14 mouse cellular contexts compared by ENCODE assay signal in the genomic region with DNA sequence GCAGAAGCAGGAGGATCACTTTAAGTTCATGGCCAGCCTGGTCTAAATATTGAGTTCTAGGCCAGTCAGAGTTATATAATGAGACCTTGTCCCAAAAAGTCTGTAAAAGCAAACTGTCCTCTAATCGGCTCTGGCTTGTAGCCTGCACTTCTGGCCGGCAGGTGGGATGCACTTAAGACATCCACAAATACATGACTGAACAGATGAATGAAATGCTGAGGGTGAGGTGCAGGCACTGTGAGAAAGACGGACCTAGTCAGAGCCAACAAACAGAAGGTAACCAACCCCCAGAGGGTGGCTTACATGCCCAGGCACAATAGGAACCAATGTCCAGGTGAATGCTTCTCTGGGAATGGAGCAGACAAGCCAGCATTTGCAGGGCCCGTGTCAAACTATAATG. TPM values are rescaled to one million over a fixed set of nuclear protein-coding genes. Genes with fewer than 3 reads are reported as not detected.
A peak's percentile ranks its signal among the peaks of the same experiment; 100 is the strongest.
DNase-seq lines count a peak whose midpoint lies in the region; TF ChIP-seq lines count a peak whose summit lies in the region.
"Had no signal": no experiment of that assay in that cellular context is flagged by ENCODE, and none has a peak within 500 bp of the region (broad histone marks: within the 10 kb centered on the region; RNA-seq: fewer than 3 reads in every experiment).

No protein-coding gene starts in this region.

- no peaks in the 10 kb centered on the region for H3K9me3 ChIP-seq in heart, embryonic 10.5 days
- H3K9me3 ChIP-seq: embryonic facial prominence, embryonic 10.5 days; forebrain, embryonic 10.5 days had no signal

- 76% methylated on average over 4 of the region's 4 CpGs for WGBS in heart, embryonic 10.5 days

- H3K27ac ChIP-seq in heart, embryonic 10.5 days: peak overlapping the region; percentile 7; the same call in 1 of the 2 replicates
- peak overlapping the region; percentile 77 for H3K27ac ChIP-seq in left cerebral cortex, adult 2 months
- peak overlapping the region; percentile 74 for H3K27ac ChIP-seq in brown adipose tissue, adult 24 weeks (replicated peaks; ENCODE audit: low read depth, low read length)
- H3K27ac ChIP-seq: embryonic facial prominence, embryonic 10.5 days; forebrain, embryonic 10.5 days had no signal

- peaks cover 14% of the 10 kb centered on the region for H3K36me3 ChIP-seq in heart, embryonic 10.5 days
- no peaks in the 10 kb centered on the region for H3K36me3 ChIP-seq in myocyte (ENCODE audit: control insufficient read depth, insufficient read depth)

- peak overlapping the region; percentile 30 for H3K4me2 ChIP-seq in myocyte (ENCODE audit: low read depth)

- no peak for TF ChIP-seq CTCF in left cerebral cortex, adult 2 months (IDR thresholded peaks at IDR 0.05)

- no peak overlapping the region for H3ac ChIP-seq in myocyte (ENCODE audit: control insufficient read depth, insufficient read length)

- H3K27me3 ChIP-seq in heart, embryonic 10.5 days (ENCODE audit: insufficient read depth, poor library complexity, severe bottlenecking): no peaks in the 10 kb centered on the region
- H3K27me3 ChIP-seq in myocyte (ENCODE audit: control insufficient read depth, insufficient read depth, insufficient read length): no peaks in the 10 kb centered on the region
- H3K27me3 ChIP-seq: CH12.LX had no signal

- no peak for DNase-seq in heart, embryonic 10.5 days (ENCODE audit: low spot score)
- no peak for DNase-seq in heart, postnatal 14 days
- DNase-seq in left cerebral cortex, adult 2 months (ENCODE audit: extremely low spot score in 1 of 2, low spot score in 2 of 2): no peak
- DNase-seq in left cerebral cortex, adult 8-10 months (ENCODE audit: low spot score in 2 of 2): no peak
- DNase-seq in neural tube, embryonic 10.5 days (ENCODE audit: extremely low spot score, low spot score): no peak
- DNase-seq: kidney, adult 8-10 months; layer of hippocampus, postnatal 36 days; right cerebral cortex, postnatal 4 days had no signal

- intact Hi-C loops in heart, postnatal 14 days (cut with DNase I): no loop called here
- intact Hi-C loops in left cerebral cortex, adult 2 months (cut with DNase I): no loop called here

- no peak overlapping the region for H3K4me3 ChIP-seq in heart, embryonic 10.5 days
- no peak overlapping the region for H3K4me3 ChIP-seq in left cerebral cortex, adult 2 months
- no peak overlapping the region for H3K4me3 ChIP-seq in brown adipose tissue, adult 24 weeks (ENCODE audit: insufficient read depth, low read depth, low read length)
- H3K4me3 ChIP-seq in myocyte: no peak overlapping the region
- H3K4me3 ChIP-seq: embryonic facial prominence, embryonic 10.5 days; forebrain, embryonic 10.5 days had no signal

- peaks cover 43% of the 10 kb centered on the region for H3K4me1 ChIP-seq in heart, embryonic 10.5 days
- H3K4me1 ChIP-seq in brown adipose tissue, adult 24 weeks (ENCODE audit: control insufficient read depth, insufficient read depth, insufficient read length, low read length): peaks cover 23% of the 10 kb centered on the region

- H3K79me2 ChIP-seq in myocyte (ENCODE audit: control insufficient read depth, insufficient read depth): peaks cover 77% of the 10 kb centered on the region

- TF ChIP-seq POLR2A in myocyte (IDR thresholded peaks at IDR 0.05; ENCODE audit: insufficient read length, low read depth): no peak

TF ChIP-seq in myocyte, 11 proteins besides CTCF, POLR2A, EP300 and RAD21:
- TF ChIP-seq CEBPB (IDR thresholded peaks at IDR 0.05; ENCODE audit: insufficient read depth, poor library complexity, severe bottlenecking) (no peak), TCF3 (IDR thresholded peaks at IDR 0.05; ENCODE audit: insufficient read length, low read depth) (no peak), MYOG (IDR thresholded peaks at IDR 0.05; ENCODE audit: control insufficient read depth in 1 of 3, insufficient read depth in 1 of 3, insufficient read length in 2 of 3, low read depth in 2 of 3) (no peak), E2F4 (IDR thresholded peaks at IDR 0.05; ENCODE audit: insufficient read depth) (no peak), SRF (IDR thresholded peaks at IDR 0.05; ENCODE audit: control insufficient read depth, insufficient read length, low read depth) (no peak)

RNA-seq across cellular contexts. Expression of a gene that starts 5.2 kb away (rescaled TPM):
- 22.2 and 24.4 TPM in 2 replicates for polyA plus RNA-seq in heart, embryonic 10.5 days (2016; fragmentation: Nextera tagmentation; extraction: Ambion mirVana)
- 10 to 100 TPM; 14.4 to 20.0 TPM for total RNA-seq in heart, postnatal 14 days (2021)
- 10 to 100 TPM; 46.4 to 47.2 TPM for total RNA-seq in left cerebral cortex, adult 2 months (2021)
- total RNA-seq in left cerebral cortex, adult 8-10 months (2022): 10 to 100 TPM; 39.7 to 46.1 (median 45.1) TPM
- polyA plus RNA-seq in brown adipose tissue, adult 24 weeks (2012; ENCODE audit: insufficient read depth, insufficient read length, missing spikeins): 6.3 and 7.0 TPM in 2 replicates
- polyA plus RNA-seq in myocyte (2012; fragmentation: generic; extraction: Trizol): 18.3 TPM

RNA-seq across cellular contexts. Expression of a gene that starts 30.4 kb away (rescaled TPM):
- 71.8 and 90.0 TPM in 2 replicates for polyA plus RNA-seq in heart, embryonic 10.5 days (2016; fragmentation: Nextera tagmentation; extraction: Ambion mirVana)
- 10 to 100 TPM; 60.6 to 62.7 TPM for total RNA-seq in heart, postnatal 14 days (2021)
- 100 to 1,000 TPM in 1 of 2 experiments, 10 to 100 TPM in 1; 96.5 to 118 TPM for total RNA-seq in left cerebral cortex, adult 2 months (2021)
- 100 to 1,000 TPM; 104 to 113 (median 104) TPM for total RNA-seq in left cerebral cortex, adult 8-10 months (2022)
- polyA plus RNA-seq in brown adipose tissue, adult 24 weeks (2012; ENCODE audit: insufficient read depth, insufficient read length, missing spikeins): 65.6 and 109 TPM in 2 replicates
- 46.3 TPM for polyA plus RNA-seq in myocyte (2012; fragmentation: generic; extraction: Trizol)

RNA-seq across cellular contexts. Expression of a gene that starts 30.5 kb away (rescaled TPM):
- 0.15 and 0.85 TPM in 2 replicates for polyA plus RNA-seq in heart, embryonic 10.5 days (2016; fragmentation: Nextera tagmentation; extraction: Ambion mirVana)
- total RNA-seq in heart, postnatal 14 days (2021): under 1 TPM in 1 of 2 experiments, not detected in 1; 0.17 TPM
- total RNA-seq in left cerebral cortex, adult 2 months (2021): under 1 TPM; 0.20 to 0.87 TPM
- total RNA-seq in left cerebral cortex, adult 8-10 months (2022): under 1 TPM; 0.41 to 0.74 (median 0.48) TPM
- polyA plus RNA-seq in brown adipose tissue, adult 24 weeks (2012; ENCODE audit: insufficient read depth, insufficient read length, missing spikeins): not detected in 2 replicates
- polyA plus RNA-seq in myocyte (2012; fragmentation: generic; extraction: Trizol): 0.17 TPM
- total RNA-seq: CH12.LX; monocyte, adult 5-6 weeks had no signal

RNA-seq across cellular contexts. Expression of a gene that starts 33.6 kb away (rescaled TPM):
- 0.96 and 3.8 TPM in 2 replicates for polyA plus RNA-seq in heart, embryonic 10.5 days (2016; fragmentation: Nextera tagmentation; extraction: Ambion mirVana)
- under 1 TPM; 0.91 to 1.00 TPM for total RNA-seq in heart, postnatal 14 days (2021)
- total RNA-seq in left cerebral cortex, adult 2 months (2021): 1 to 10 TPM; 1.7 TPM
- 1 to 10 TPM; 1.4 to 3.2 (median 1.5) TPM for total RNA-seq in left cerebral cortex, adult 8-10 months (2022)
- polyA plus RNA-seq in brown adipose tissue, adult 24 weeks (2012; ENCODE audit: insufficient read depth, insufficient read length, missing spikeins): not detected in 2 replicates
- polyA plus RNA-seq in myocyte (2012; fragmentation: generic; extraction: Trizol): 0.25 TPM

RNA-seq across cellular contexts. Expression of a gene that starts 38.1 kb away (rescaled TPM):
- 0.20 and 0.55 TPM in 2 replicates for polyA plus RNA-seq in heart, embryonic 10.5 days (2016; fragmentation: Nextera tagmentation; extraction: Ambion mirVana)
- not detected for total RNA-seq in heart, postnatal 14 days (2021)
- total RNA-seq in left cerebral cortex, adult 2 months (2021): under 1 TPM; 0.26 to 0.27 TPM
- 1 to 10 TPM in 3 of 4 experiments, under 1 TPM in 1; 0.63 to 1.8 (median 1.4) TPM for total RNA-seq in left cerebral cortex, adult 8-10 months (2022)
- polyA plus RNA-seq in brown adipose tissue, adult 24 weeks (2012; ENCODE audit: insufficient read depth, insufficient read length, missing spikeins): not detected in 2 replicates
- 0.02 TPM for polyA plus RNA-seq in myocyte (2012; fragmentation: generic; extraction: Trizol)
- total RNA-seq: CH12.LX; monocyte, adult 5-6 weeks had no signal

Comparison
In these comparisons a context has a peak if more than half of its experiments do, and no peak if none do; other contexts are left out.
1. H3K27ac ChIP-seq: peak in every context shown above with its lines; median percentile 77 in left cerebral cortex, adult 2 months; 74 in brown adipose tissue, adult 24 weeks; 7 in heart, embryonic 10.5 days.